Mouse (Mus musculus): Measurements from ENCODE around the gene Sfxn4.
A peak's percentile ranks its signal among the peaks of the same experiment; 100 is the strongest.
"Not testable (repeated sequence)": the region's sequence is repeated elsewhere in the genome, so short reads cannot be mapped to it uniquely, and the experiment has no call there.

Gene Sfxn4

GRCm38 (mm10) chr19:60860868-60861700, at the start of gene Sfxn4:
Sfxn4 (minus strand) TSS chr19:60861479.
- peak; percentile 95 for DNase-seq (ENCODE audit: low spot score)

DNA sequence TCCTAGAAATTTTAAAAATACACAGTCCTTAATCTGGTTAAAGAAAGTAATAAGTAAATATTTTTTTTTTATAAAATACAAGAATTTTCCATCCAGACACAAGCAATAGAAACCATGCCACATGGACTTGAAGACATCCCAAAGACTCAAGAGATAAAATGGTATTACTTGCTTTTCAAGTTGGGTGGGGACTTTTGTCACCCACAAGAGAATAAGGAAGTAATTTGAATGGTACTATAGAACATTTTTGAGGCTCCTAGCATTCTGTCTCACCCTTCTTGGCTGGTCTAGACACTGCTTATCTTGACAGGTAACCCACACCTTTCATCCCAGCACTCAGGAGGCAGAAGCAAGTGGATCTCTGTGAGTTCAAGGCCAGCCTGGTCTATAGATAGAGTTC, 49.0 kb upstream of the Sfxn4 start:
- DNase-seq (ENCODE audit: low spot score) = no peak

GRCm38 (mm10) chr19:60905477-60905876, 44.2 kb upstream of the Sfxn4 start:
- DNase-seq (ENCODE audit: low spot score) = no peak

- DNase-seq (ENCODE audit: low spot score) = no peak
Observed at GRCm38 (mm10) chr19:60903971-60904370, 42.7 kb upstream of the Sfxn4 start.

GRCm38 (mm10) chr19:60903139-60903538, 41.9 kb upstream of the Sfxn4 start:
- no peak for DNase-seq (ENCODE audit: low spot score)

DNA sequence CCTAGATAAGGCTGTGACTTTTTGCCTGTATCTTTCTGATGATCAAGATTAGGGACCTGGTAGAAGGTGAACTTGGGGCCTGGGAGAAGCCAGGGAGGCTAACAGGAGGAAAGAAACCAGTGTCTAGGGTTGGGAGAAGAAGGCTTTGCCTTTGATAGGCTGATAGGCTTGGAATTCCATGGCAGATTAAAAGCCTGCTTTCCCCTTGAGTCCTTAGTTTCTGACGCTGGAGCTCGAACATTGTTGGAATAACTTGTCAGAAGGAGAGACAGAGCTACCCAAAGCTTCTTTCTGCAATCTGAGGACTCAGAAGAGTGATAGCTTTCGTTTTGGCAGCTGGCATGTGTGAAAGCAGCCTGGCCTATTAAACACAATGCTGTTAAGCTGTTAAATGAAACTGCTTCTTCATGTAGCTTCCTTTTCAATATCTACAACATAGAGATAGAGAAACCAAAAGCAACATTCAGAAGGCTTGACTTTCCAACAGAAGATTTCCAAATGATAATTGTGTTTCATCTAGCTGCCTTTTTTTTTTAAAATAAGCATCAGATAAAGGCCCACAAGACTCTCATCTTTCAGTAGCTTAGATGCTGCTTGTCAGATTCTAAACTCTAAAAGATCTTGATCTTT, 34.1 kb upstream of the Sfxn4 start:
- no peak for DNase-seq (ENCODE audit: low spot score)

DNA sequence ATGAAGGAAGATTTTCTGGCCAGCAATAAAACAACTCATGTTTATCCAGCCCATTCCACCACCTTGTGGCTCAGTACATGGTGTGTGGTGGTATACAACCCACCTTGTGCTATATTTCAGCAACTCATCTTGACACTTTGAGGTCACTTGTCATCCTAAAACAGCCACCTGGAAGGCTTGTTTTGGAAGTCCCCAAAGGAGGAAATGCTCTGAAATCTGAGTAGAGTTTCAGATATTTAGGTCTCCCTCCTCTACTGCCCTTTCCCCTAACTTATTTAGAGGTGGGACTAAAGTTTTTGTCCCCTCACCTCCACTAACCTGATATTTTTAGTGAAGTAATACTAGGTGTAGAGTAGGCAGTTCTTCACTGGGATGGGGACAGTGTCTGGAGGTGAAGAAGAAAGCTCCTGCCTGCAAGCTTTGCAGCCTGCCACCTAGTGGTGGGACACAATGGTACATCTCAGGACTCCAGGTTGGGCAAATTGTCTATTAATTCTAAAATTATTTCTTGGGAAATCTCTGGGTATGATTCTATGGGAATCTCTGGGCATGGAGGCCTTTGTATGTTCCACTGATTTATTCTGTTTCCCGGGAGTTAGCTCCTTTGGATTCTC, 30.8 kb upstream of the Sfxn4 start:
- peak; percentile 79 for DNase-seq (ENCODE audit: low spot score)

DNA sequence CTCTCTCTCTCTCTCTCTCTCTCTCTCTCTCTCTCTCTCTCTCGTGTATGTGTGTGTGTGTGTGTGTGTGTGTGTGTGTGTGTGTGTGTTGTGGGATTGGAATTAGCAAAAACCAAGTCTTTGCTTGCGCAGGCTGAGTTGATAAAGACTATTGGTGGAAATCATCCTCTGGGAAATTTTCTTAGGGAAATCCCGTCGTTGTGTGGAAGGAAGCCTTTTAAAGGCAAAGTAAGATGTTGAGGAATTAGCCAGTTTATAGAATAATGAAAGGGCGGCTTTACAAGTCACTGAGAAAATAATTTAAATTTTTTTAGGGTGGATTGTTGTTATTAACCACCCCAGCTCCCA, 29.8 kb upstream of the Sfxn4 start:
- DNase-seq (ENCODE audit: low spot score) = peak; percentile 14

GRCm38 (mm10) chr19:60890391-60891122, 29.3 kb upstream of the Sfxn4 start:
- DNase-seq (ENCODE audit: low spot score) = no peak

GRCm38 (mm10) chr19:60889714-60890315, 28.5 kb upstream of the Sfxn4 start, which contains the start of gene Grk5:
Grk5 (plus strand) TSS chr19:60889749.
- DNase-seq (ENCODE audit: low spot score) = peak; percentile 96

- peak; percentile 80 for DNase-seq (ENCODE audit: low spot score)
Observed at GRCm38 (mm10) chr19:60889101-60889713, 27.9 kb upstream of the Sfxn4 start.

DNA sequence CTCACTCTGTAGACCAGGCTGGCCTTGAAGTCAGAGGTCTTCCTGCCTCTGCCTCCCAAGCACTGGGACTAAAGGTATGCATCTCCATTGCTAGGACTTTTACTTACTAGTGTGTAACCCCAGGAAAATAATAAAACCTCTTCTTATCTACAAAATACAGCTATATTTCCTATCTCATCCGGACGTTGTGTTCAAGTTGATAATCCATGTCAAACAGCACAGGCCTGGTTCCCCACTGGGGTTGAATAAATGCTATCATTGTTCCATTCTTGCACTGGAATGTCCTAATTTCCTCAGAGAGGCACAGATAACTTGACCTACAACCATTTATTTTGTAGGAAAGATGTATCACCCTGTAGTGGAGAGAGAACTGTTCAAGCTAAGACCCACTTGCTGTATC, 26.4 kb upstream of the Sfxn4 start:
- DNase-seq (ENCODE audit: low spot score) = no peak

DNA sequence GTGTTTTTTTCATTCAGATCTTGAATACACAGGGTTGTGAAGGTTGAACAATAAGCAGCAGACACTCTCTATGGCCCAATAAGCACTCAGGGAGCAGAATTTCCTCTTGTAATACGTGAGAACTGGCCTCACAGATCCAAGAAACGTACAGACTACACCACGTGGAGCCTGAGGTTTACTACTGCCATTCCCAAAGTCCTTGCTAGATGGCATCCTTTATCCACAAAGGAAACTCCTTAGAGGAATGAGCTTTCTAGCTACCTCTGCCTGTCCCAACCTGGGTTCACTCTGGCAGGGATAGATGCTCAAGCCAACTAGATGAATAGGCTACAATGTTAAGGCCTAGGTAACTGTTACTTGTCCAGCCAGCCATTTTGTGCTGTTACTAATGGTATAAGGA, 21.9 kb upstream of the Sfxn4 start:
- peak; percentile 64 for DNase-seq (ENCODE audit: low spot score)

GRCm38 (mm10) chr19:60874064-60874694, 12.9 kb upstream of the Sfxn4 start, which contains the start of gene Prdx3:
Prdx3 (minus strand) TSS chr19:60874556.
- peak; percentile 97 for DNase-seq (ENCODE audit: low spot score)

- no peak for DNase-seq (ENCODE audit: low spot score)
Observed at GRCm38 (mm10) chr19:60873501-60873900, 12.2 kb upstream of the Sfxn4 start.

- DNase-seq (ENCODE audit: low spot score) = no peak
Observed at GRCm38 (mm10) chr19:60872272-60872671, 11.0 kb upstream of the Sfxn4 start.

DNA sequence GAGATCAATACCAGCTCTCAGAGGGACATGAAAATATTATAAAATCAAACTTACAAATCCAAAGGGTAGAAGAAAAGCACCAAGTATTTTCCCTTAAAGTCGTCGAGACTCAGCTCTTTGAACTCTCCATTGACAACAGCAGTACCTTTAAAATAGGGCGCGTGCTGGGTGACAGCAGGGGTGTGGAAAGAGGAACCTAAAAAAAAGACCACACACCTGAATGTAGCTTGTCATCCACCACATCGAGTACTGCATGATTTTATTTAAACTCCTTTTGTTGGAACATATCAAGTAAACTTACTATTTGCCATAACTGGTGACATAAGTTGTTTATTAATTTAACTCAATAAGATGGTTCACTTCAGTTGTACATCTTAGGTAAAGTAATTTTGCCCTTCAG, 10.1 kb upstream of the Sfxn4 start:
- DNase-seq (ENCODE audit: low spot score) = no peak

GRCm38 (mm10) chr19:60870489-60870888, 9.2 kb upstream of the Sfxn4 start:
- no peak for DNase-seq (ENCODE audit: low spot score)

DNA sequence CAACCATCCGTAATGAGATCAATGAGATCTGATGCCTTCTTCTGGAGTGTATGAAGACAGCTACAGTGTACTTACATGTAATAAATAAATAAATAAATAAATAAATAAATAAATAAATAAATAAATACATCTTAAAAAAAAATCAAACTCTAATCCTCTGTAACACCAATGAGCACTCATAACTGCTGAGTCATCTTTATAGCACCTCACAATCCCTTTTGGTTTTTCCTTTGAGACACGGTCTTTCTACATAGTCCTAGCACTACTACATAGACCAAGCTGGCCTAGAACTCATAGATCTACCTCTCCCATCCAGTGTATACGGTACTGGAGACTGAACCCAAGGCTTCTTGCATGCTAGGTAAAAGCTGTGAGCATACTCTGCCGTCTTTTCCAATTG, 4.9 kb upstream of the Sfxn4 start:
- not testable (repeated sequence) for DNase-seq (ENCODE audit: low spot score)

DNA sequence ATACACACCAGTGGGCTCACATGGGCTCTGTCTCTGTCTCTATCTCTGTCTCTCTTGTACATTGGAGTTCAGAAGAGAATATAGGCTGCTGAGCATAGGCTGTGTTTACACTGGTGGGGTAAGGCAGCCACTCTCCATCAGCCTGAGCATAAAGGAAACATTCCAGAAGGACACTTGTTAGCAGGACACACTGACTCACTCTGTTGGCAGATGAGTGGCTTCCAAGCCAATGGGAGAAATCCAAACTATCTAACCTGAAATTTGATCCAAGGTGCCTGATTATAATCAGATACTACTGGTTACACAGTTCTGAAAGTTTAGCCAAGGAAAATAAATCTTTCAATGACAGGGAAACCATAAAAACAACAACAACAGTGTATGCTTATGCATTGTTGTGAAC, 15.5 kb downstream of the Sfxn4 start:
- no peak for DNase-seq (ENCODE audit: low spot score)

- DNase-seq (ENCODE audit: low spot score) = no peak
Observed at GRCm38 (mm10) chr19:60843324-60843723, 18.0 kb downstream of the Sfxn4 start.
